Mouse (Mus musculus): ENCODE measurements around the gene St3gal6. TPM values are rescaled to one million over a fixed set of nuclear protein-coding genes. Genes with fewer than 3 reads are reported as not detected.

The St3gal6 gene
- total RNA-seq, 1 experiment = 2.2 TPM

- no peak for TF ChIP-seq ZC3H11A (IDR thresholded peaks at IDR 0.05; ENCODE audit: borderline replicate concordance, low read depth, low read length)
- Histone ChIP-seq H3K27ac (ENCODE audit: insufficient read depth, low read depth, low read length, poor library complexity, severe bottlenecking) (no peak overlapping the region), H3K9ac (ENCODE audit: insufficient read depth, low read depth, low read length, poor library complexity, severe bottlenecking) (no peak overlapping the region), H3K4me1 (ENCODE audit: control insufficient read depth in 2 of 2, insufficient read depth in 2 of 2, low read length in 2 of 2, poor library complexity in 1 of 2) (no peaks in the 10 kb centered on the region), H3K4me3 (ENCODE audit: insufficient read depth in 1 of 2, low read depth in 1 of 2, low read length in 2 of 2, poor library complexity in 1 of 2, severe bottlenecking in 1 of 2) (no peak overlapping the region), H3K36me3 (ENCODE audit: control insufficient read depth, insufficient read depth, low read length, poor library complexity, severe bottlenecking) (no peaks in the 10 kb centered on the region), H3K9me3 (ENCODE audit: control insufficient read depth, insufficient read depth, low read depth, low read length) (no peaks in the 10 kb centered on the region)
- in situ Hi-C loops (cut with MboI; ENCODE audit: low sequenced_read_pairs in 2 of 2, unreplicated experiment in 2 of 2) = no loop called here
- DNase-seq (ENCODE audit: low read depth, low spot score) = no peak
Measured at GRCm38 (mm10) chr16:58421696-58422354, 102.2 kb downstream of the St3gal6 start.

Other genes starting within 250 kb of the St3gal6 start
- 42.5 and 45.7 TPM in 2 replicates for gene Dcbld2, start 115.8 kb downstream of the St3gal6 start, total RNA-seq (2012; rRNA removed)
- gene Gm813, start 92.7 kb upstream of the St3gal6 start, total RNA-seq (2012; rRNA removed) = not detected in 2 replicates
- gene E330017A01Rik, start 114.5 kb upstream of the St3gal6 start, total RNA-seq (2012; rRNA removed) = not detected in 2 replicates
- gene Cpox, start 146.0 kb upstream of the St3gal6 start, total RNA-seq (2012; rRNA removed) = 16.8 and 17.8 TPM in 2 replicates
- gene Gpr15, start 194.8 kb upstream of the St3gal6 start, total RNA-seq (2012; rRNA removed) = not detected in 2 replicates
- gene Cldnd1, start 203.7 kb upstream of the St3gal6 start, total RNA-seq (2012; rRNA removed) = 30.0 and 32.4 TPM in 2 replicates
- gene Olfr172, start 238.9 kb upstream of the St3gal6 start, total RNA-seq (2012; rRNA removed) = not detected in 2 replicates